Mouse (Mus musculus) kidney, adult 2 months (tissue): ENCODE results near the gene Cabp2.

Experiments
- CTCF ChIP-seq: fragments of 200-500 bp; conservative IDR thresholded peaks from 2 replicates; pipeline ENCODE4 v1.5.1; 2011; ENCODE audit warnings: low read depth, mild to moderate bottlenecking, control low read depth, low read length, moderate library complexity, mixed read lengths; ENCODE audit not compliant: insufficient read depth, insufficient read length
- POLR2A ChIP-seq: fragments of 200-500 bp; IDR thresholded peaks from one replicate; pipeline ENCODE4 v1.6.1; 2011; ENCODE audit warnings: low read depth, low read length, control low read depth

- TF ChIP-seq CTCF = no peak
- TF ChIP-seq POLR2A = no peak
Measured at GRCm38 (mm10) chr19:4036327-4037045, 44.9 kb upstream of the Cabp2 start.
